Mouse (Mus musculus): ENCODE results near the gene Trf. TPM values are rescaled to one million over a fixed set of nuclear protein-coding genes. Genes with fewer than 3 reads are reported as not detected.

Gene Trf
- polyA plus RNA-seq, 1 experiment: 2.1 TPM

GRCm38 (mm10) chr9:103213631-103214030, 16.6 kb downstream of the Trf start:
- Histone ChIP-seq H3K4me3 (ENCODE audit: low read depth, low read length) (no peak overlapping the region), H3K9ac (ENCODE audit: low read depth, poor library complexity, severe bottlenecking) (no peak overlapping the region), H3K27ac (ENCODE audit: insufficient read depth, low read length) (no peak overlapping the region), H3K4me1 (ENCODE audit: control insufficient read depth, insufficient read depth, low read length) (no peaks in the 10 kb centered on the region), H3K36me3 (ENCODE audit: control insufficient read depth, insufficient read depth, low read length, poor library complexity, severe bottlenecking) (no peaks in the 10 kb centered on the region), H3K27me3 (ENCODE audit: control insufficient read depth, insufficient read depth, low read length, poor library complexity, severe bottlenecking) (no peaks in the 10 kb centered on the region), H3K9me3 (replicated peaks; ENCODE audit: control insufficient read depth, insufficient read depth, low read length, poor library complexity, severe bottlenecking) (no peaks in the 10 kb centered on the region)
- TF ChIP-seq CTCF (IDR thresholded peaks at IDR 0.05; ENCODE audit: low read depth, low read length): no peak
- TF ChIP-seq POLR2A (IDR thresholded peaks at IDR 0.05; ENCODE audit: insufficient read depth, low read length): no peak
- no peak for TF ChIP-seq EP300 (IDR thresholded peaks at IDR 0.05; ENCODE audit: insufficient read depth, low read depth, low read length)

- H3K27me3 ChIP-seq (ENCODE audit: control insufficient read depth, insufficient read depth, low read length, poor library complexity, severe bottlenecking): no peaks in the 10 kb centered on the region
- H3K4me3 ChIP-seq (ENCODE audit: low read depth, low read length): peak overlapping the region; percentile 12; the same call in 1 of the 2 replicates
- no peaks in the 10 kb centered on the region for H3K4me1 ChIP-seq (ENCODE audit: control insufficient read depth, insufficient read depth, low read length)
- TF ChIP-seq POLR2A (IDR thresholded peaks at IDR 0.05; ENCODE audit: insufficient read depth, low read length) (no peak), CTCF (IDR thresholded peaks at IDR 0.05; ENCODE audit: low read depth, low read length) (no peak), EP300 (IDR thresholded peaks at IDR 0.05; ENCODE audit: insufficient read depth, low read depth, low read length) (no peak)
- no peaks in the 10 kb centered on the region for H3K36me3 ChIP-seq (ENCODE audit: control insufficient read depth, insufficient read depth, low read length, poor library complexity, severe bottlenecking)
- no peak overlapping the region for H3K27ac ChIP-seq (ENCODE audit: insufficient read depth, low read length)
- H3K9ac ChIP-seq (ENCODE audit: low read depth, poor library complexity, severe bottlenecking): peak overlapping the region; percentile 28; the same call in 1 of the 2 replicates
- no peaks in the 10 kb centered on the region for H3K9me3 ChIP-seq (replicated peaks; ENCODE audit: control insufficient read depth, insufficient read depth, low read length, poor library complexity, severe bottlenecking)
Measured at GRCm38 (mm10) chr9:103212654-103213420, 17.4 kb downstream of the Trf start.

- TF ChIP-seq POLR2A (IDR thresholded peaks at IDR 0.05; ENCODE audit: insufficient read depth, low read length): no peak
- TF ChIP-seq EP300 (IDR thresholded peaks at IDR 0.05; ENCODE audit: insufficient read depth, low read depth, low read length): no peak
- TF ChIP-seq CTCF (IDR thresholded peaks at IDR 0.05; ENCODE audit: low read depth, low read length): no peak
- Histone ChIP-seq H3K27ac (ENCODE audit: insufficient read depth, low read length) (no peak overlapping the region), H3K4me3 (ENCODE audit: low read depth, low read length) (no peak overlapping the region), H3K27me3 (ENCODE audit: control insufficient read depth, insufficient read depth, low read length, poor library complexity, severe bottlenecking) (no peaks in the 10 kb centered on the region), H3K4me1 (ENCODE audit: control insufficient read depth, insufficient read depth, low read length) (no peaks in the 10 kb centered on the region), H3K36me3 (ENCODE audit: control insufficient read depth, insufficient read depth, low read length, poor library complexity, severe bottlenecking) (no peaks in the 10 kb centered on the region), H3K9me3 (replicated peaks; ENCODE audit: control insufficient read depth, insufficient read depth, low read length, poor library complexity, severe bottlenecking) (no peaks in the 10 kb centered on the region; the same call in 1 of the 2 replicates), H3K9ac (ENCODE audit: low read depth, poor library complexity, severe bottlenecking) (no peak overlapping the region)
Measured at GRCm38 (mm10) chr9:103208802-103209423, 21.3 kb downstream of the Trf start.

DNA sequence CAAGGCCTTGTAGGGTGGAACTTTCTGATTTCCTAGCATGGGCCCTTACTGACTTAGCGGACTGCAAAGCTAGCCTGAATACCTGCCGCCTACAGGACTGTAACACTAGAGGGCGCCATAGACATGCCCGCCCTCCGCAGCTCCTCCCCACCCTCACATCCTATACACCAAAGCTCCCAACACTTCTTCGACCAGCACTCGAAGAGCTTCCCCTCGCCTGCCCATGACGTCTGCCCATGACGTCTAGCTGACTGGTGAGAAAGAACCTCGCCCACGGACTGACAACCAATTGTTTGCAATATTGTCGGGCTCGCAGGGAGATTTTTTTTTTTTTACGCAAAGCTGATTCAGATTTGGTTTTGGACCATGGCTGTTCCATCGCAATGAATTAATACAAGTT, 22.4 kb downstream of the Trf start:
- H3K9ac ChIP-seq (ENCODE audit: low read depth, poor library complexity, severe bottlenecking): no peak overlapping the region
- H3K4me1 ChIP-seq (ENCODE audit: control insufficient read depth, insufficient read depth, low read length): no peaks in the 10 kb centered on the region
- no peak for TF ChIP-seq POLR2A (IDR thresholded peaks at IDR 0.05; ENCODE audit: insufficient read depth, low read length)
- TF ChIP-seq CTCF (IDR thresholded peaks at IDR 0.05; ENCODE audit: low read depth, low read length): peak; percentile 97
- TF ChIP-seq EP300 (IDR thresholded peaks at IDR 0.05; ENCODE audit: insufficient read depth, low read depth, low read length): no peak
- H3K4me3 ChIP-seq (ENCODE audit: low read depth, low read length): no peak overlapping the region
- no peak overlapping the region for H3K27ac ChIP-seq (ENCODE audit: insufficient read depth, low read length)
- no peaks in the 10 kb centered on the region for H3K27me3 ChIP-seq (ENCODE audit: control insufficient read depth, insufficient read depth, low read length, poor library complexity, severe bottlenecking)
- H3K36me3 ChIP-seq (ENCODE audit: control insufficient read depth, insufficient read depth, low read length, poor library complexity, severe bottlenecking): no peaks in the 10 kb centered on the region
- no peaks in the 10 kb centered on the region; the same call in 1 of the 2 replicates for H3K9me3 ChIP-seq (replicated peaks; ENCODE audit: control insufficient read depth, insufficient read depth, low read length, poor library complexity, severe bottlenecking)

GRCm38 (mm10) chr9:103205786-103206185, 24.5 kb downstream of the Trf start:
- H3K4me1 ChIP-seq (ENCODE audit: control insufficient read depth, insufficient read depth, low read length): no peaks in the 10 kb centered on the region
- no peak for TF ChIP-seq EP300 (IDR thresholded peaks at IDR 0.05; ENCODE audit: insufficient read depth, low read depth, low read length)
- no peak for TF ChIP-seq CTCF (IDR thresholded peaks at IDR 0.05; ENCODE audit: low read depth, low read length)
- no peak for TF ChIP-seq POLR2A (IDR thresholded peaks at IDR 0.05; ENCODE audit: insufficient read depth, low read length)
- no peak overlapping the region for H3K4me3 ChIP-seq (ENCODE audit: low read depth, low read length)

More at GRCm38 (mm10) chr9:103205786-103206185, 24.5 kb downstream of the Trf start:
- H3K9me3 ChIP-seq (replicated peaks; ENCODE audit: control insufficient read depth, insufficient read depth, low read length, poor library complexity, severe bottlenecking): no peaks in the 10 kb centered on the region; the same call in 1 of the 2 replicates
- no peaks in the 10 kb centered on the region for H3K27me3 ChIP-seq (ENCODE audit: control insufficient read depth, insufficient read depth, low read length, poor library complexity, severe bottlenecking)
- H3K9ac ChIP-seq (ENCODE audit: low read depth, poor library complexity, severe bottlenecking): no peak overlapping the region
- no peak overlapping the region for H3K27ac ChIP-seq (ENCODE audit: insufficient read depth, low read length)
- H3K36me3 ChIP-seq (ENCODE audit: control insufficient read depth, insufficient read depth, low read length, poor library complexity, severe bottlenecking): no peaks in the 10 kb centered on the region

All from ES-Bruce4 (cell line).